Mouse (Mus musculus): ENCODE data around the gene Scn5a.

GRCm38 (mm10) chr9:119627227-119627626 is 48.4 kb upstream of the Scn5a start:
- no peak for TF ChIP-seq EP300 (IDR thresholded peaks at IDR 0.05; ENCODE audit: insufficient read depth, low read depth, low read length)
- no peak for TF ChIP-seq CTCF (IDR thresholded peaks at IDR 0.05)
- no peak for TF ChIP-seq POLR2A (IDR thresholded peaks at IDR 0.05; ENCODE audit: insufficient read depth, low read depth, low read length)
